Mouse (Mus musculus) embryonic facial prominence, embryonic 14.5 days (tissue): ENCODE measurements around the gene Gabpb2. TPM values are rescaled to one million over a fixed set of nuclear protein-coding genes. Genes with fewer than 3 reads are reported as not detected.

Experiments used
- ATAC-seq: fragments of 200-750 bp; cut with Nextera tagmentation; 2 replicates; pipeline ENCODE4 v1.8.0; 2017; ENCODE audit warnings: low read depth, moderate number of reproducible peaks, moderate TSS enrichment
- DNase-seq: peaks from one replicate; pipeline ENCODE4 v3.0.0-alpha.2; 2015; ENCODE audit warnings: low spot score
- H3K27ac ChIP-seq: fragments of 300-500 bp; sonication (generic); replicated peaks from 2 replicates; pipeline ENCODE4 v1.5.1; 2014; ENCODE audit warnings: low read depth, mild to moderate bottlenecking, low read length, moderate library complexity
- H3K27me3 ChIP-seq: fragments of 300-500 bp; sonication (generic); replicated peaks from 2 replicates; pipeline ENCODE4 v1.6.1; 2014; ENCODE audit warnings: low read length; ENCODE audit not compliant: control insufficient read depth, insufficient read depth
- H3K36me3 ChIP-seq: fragments of 300-500 bp; sonication (generic); 2 replicates; pipeline ENCODE4 v1.6.1; 2014; ENCODE audit warnings: low read length, mixed read lengths; ENCODE audit not compliant: control insufficient read depth, insufficient read depth
- H3K4me1 ChIP-seq: fragments of 300-500 bp; sonication (generic); 2 replicates; pipeline ENCODE4 v1.6.1; 2014; ENCODE audit warnings: antibody characterized with exemption, low read length; ENCODE audit not compliant: control insufficient read depth, insufficient read depth
- H3K4me2 ChIP-seq: fragments of 300-500 bp; sonication (generic); 2 replicates; pipeline ENCODE4 v1.6.1; 2014; ENCODE audit warnings: low read depth, mild to moderate bottlenecking, low read length, moderate library complexity, mixed read lengths
- H3K4me3 ChIP-seq: fragments of 300-500 bp; sonication (generic); 2 replicates; pipeline ENCODE4 v1.5.1; 2014; ENCODE audit warnings: low read depth, mild to moderate bottlenecking, low read length
- H3K9ac ChIP-seq: fragments of 300-500 bp; sonication (generic); 2 replicates; pipeline ENCODE4 v1.6.1; 2014; ENCODE audit warnings: low read depth, mild to moderate bottlenecking, low read length, moderate library complexity, mixed read lengths
- H3K9me3 ChIP-seq: fragments of 300-500 bp; sonication (generic); 2 replicates; pipeline ENCODE4 v1.6.1; 2016; ENCODE audit warnings: low read length; ENCODE audit not compliant: control insufficient read depth
- WGBS: fragments of 180-500 bp; shearing (Covaris S2); extraction: QIAGEN DNeasy Blood & Tissue Kit; methylation state at CpG from one replicate; pipeline ENCODE4 v1.1.7; 2014; 5-methylcytosine and 5-hydroxymethylcytosine counted together
- polyA plus RNA-seq: library from polyadenylated mRNA; unstranded; fragments of >200 nt; fragmentation: Nextera tagmentation; extraction: Ambion mirVana; gene quantifications from 2 replicates; pipeline ENCODE4 v1.2.1, GENCODE M21; 2014

Gabpb2 gene
- polyA plus RNA-seq, 1 experiment from 2014 or later = 7.8 TPM

DNA sequence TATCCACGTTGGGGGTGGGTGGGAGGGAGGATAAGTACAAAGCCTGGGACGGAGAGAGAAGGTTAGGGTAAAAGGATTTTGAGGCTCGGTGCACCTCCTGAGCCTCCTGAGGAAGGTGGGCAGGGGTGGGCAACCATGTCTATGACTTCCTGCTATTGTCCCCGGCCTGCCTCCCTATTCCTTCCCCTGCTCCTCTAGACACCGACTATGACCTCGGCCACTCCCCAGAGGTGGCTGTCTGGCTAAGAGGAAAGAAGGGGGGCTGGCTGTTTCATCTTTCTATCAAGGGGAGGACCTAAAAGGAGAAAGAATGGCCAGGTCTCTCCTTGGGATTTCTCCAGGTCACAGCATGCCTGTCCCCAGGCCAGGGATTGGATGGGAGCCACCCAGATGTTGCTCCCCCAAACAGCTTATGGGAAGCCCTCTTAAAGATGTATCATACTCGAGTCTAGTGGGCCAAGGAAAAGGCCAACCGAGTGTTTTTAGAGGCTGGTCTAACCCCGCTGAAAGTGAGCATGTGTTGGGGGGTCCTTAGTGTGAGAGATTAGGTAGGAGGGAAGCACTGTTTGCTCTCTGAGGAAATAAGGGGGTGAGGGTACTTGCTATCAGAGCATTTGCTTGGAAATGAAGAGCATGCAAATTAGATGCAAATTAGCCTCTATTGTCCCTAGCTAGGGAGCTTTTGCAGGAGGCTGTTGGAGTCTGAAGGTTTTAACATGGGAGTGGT lies 55.9 kb downstream of the Gabpb2 start:
- ATAC-seq = no peak
- WGBS = 6% methylated on average over 9 of the region's 9 CpGs
- Histone ChIP-seq H3K9ac (peak overlapping the region; percentile 70), H3K4me1 (peaks cover 21% of the 10 kb centered on the region), H3K27me3 (no peaks in the 10 kb centered on the region), H3K4me3 (peak overlapping the region; percentile 63), H3K9me3 (no peaks in the 10 kb centered on the region), H3K4me2 (peak overlapping the region; percentile 84), H3K36me3 (peaks cover 22% of the 10 kb centered on the region), H3K27ac (peak overlapping the region; percentile 50)
- DNase-seq = peak; percentile 40

- under 1% methylated on average over 27 of the region's 30 CpGs for WGBS
- H3K4me2 ChIP-seq = peak overlapping the region; percentile 84
- peaks cover 17% of the 10 kb centered on the region for H3K36me3 ChIP-seq
- H3K27me3 ChIP-seq = no peaks in the 10 kb centered on the region
- peaks cover 21% of the 10 kb centered on the region for H3K4me1 ChIP-seq
- H3K9me3 ChIP-seq = no peaks in the 10 kb centered on the region
- H3K4me3 ChIP-seq = peak overlapping the region; percentile 63
- peak overlapping the region; percentile 70 for H3K9ac ChIP-seq
- ATAC-seq (peak; percentile 1), DNase-seq (peak; percentile 76)
- H3K27ac ChIP-seq = peak overlapping the region; percentile 50; the same call in 1 of the 2 replicates
Observed at GRCm38 (mm10) chr3:95161041-95161551, 56.6 kb downstream of the Gabpb2 start.

DNA sequence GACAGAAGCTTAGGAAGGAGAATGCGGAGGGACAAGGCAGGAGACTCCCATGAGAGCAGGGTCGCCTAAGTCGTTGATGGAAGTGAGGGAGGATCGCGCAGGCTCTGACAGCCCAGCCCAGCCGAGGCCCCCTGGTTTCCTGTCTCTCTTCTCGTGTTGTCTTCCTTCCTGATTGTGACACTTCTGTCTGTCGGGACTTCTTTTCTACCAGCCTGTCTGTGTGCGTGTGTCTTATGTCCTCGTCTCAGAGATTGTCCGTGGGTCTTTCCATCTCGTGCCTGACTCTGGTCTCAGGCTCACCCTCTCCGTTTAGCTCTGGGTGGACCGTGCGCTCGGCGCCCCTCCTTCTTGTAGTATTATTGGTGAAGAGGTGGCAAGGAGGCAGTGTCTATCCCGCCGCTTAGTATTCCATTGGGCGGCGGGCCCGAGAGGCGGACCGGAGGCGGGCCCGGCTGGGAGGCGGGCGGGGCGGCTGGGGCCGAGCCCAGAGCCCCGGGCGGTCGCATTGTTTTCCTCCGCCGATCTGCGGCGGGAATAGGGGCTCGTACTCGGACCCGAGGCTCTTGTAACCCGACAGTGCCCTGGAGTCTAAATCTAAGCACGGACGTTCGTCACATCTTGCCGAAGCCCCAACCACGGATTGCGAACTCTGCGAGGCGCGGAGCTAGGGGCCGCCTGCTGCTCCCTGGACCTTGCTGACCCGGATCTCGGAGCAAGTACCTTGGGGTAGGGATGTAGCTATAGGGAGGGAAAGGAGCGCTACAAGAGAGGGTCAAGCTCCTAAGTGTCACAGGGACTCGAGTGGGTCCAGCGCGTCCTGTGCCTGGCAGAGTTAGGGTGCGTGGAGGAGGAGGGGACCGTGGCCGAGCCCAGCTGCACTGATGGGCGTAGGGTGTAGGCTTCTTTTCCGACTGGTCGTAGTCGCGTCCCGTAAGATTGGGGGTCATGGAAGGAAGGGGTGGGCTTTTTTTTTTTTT lies 57.4 kb downstream of the Gabpb2 start, which contains the start of gene Sema6c:
Sema6c (plus strand) TSS at position 471 of the 977 bp plus-strand sequence.
- Histone ChIP-seq H3K4me3 (peak within 1 kb of the TSS; percentile 63), H3K4me1 (peaks cover 21% of the 10 kb centered on the region), H3K27ac (peak within 1 kb of the TSS; percentile 50; the same call in 1 of the 2 replicates), H3K9ac (peak within 1 kb of the TSS; percentile 70), H3K4me2 (peak within 1 kb of the TSS; percentile 84), H3K36me3 (peaks cover 10% of the 10 kb centered on the region; the same call in 1 of the 2 replicates), H3K9me3 (no peaks in the 10 kb centered on the region), H3K27me3 (no peaks in the 10 kb centered on the region)
- peak; percentile 96 for DNase-seq
- ATAC-seq = peak; percentile 97
- 0% methylated on average over 49 of the region's 66 CpGs for WGBS

DNA sequence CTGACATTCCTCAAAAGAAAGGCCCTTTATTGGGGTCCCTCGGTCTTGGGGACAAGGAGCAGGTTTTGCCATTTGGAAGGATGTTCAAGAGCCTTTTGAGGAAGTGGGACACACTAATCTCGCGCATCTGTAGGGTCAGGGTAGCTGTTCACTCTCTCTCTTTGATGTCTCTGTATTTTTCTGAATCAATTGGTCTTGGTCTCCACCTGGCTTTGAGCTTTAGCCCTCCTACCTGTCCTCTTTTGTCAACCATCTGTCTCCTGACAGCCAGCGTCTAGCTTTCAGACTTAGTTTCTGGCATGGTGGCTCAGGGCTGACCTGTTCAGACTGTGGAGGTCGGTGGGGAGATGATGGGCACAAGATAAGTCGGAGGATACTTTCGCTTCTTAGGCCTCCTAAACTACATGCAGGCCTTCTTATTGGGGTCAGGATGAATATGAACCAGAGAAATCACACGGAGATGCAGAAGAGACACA lies 58.2 kb downstream of the Gabpb2 start:
- H3K36me3 ChIP-seq = peaks cover 5% of the 10 kb centered on the region; the same call in 1 of the 2 replicates
- H3K4me2 ChIP-seq = peak overlapping the region; percentile 84
- peak overlapping the region; percentile 55 for H3K9ac ChIP-seq
- H3K4me3 ChIP-seq = peak overlapping the region; percentile 63
- H3K27me3 ChIP-seq = no peaks in the 10 kb centered on the region
- 17% methylated on average over 8 of the region's 8 CpGs for WGBS
- ATAC-seq (no peak), DNase-seq (no peak)
- H3K4me1 ChIP-seq = peaks cover 21% of the 10 kb centered on the region
- H3K9me3 ChIP-seq = no peaks in the 10 kb centered on the region
- no peak overlapping the region for H3K27ac ChIP-seq

DNA sequence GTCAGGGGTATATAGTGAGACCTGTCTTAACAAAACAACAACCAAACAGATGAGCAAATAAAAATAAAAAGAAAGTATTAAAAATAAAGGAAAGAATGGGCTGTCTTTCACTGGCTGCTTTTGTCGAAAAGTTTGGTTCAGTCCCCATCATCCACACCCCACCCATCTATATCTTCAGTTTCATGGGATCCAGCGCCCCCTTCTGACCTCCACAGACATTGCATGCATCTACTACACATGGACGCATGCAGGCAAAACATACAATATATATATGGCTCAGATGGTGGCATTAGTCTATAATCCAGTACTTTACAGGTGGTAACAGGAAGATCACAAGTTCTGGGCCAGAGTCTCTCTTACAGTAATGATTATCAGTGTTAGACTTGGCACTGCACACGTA lies 63.8 kb downstream of the Gabpb2 start:
- Histone ChIP-seq H3K36me3 (no peaks in the 10 kb centered on the region), H3K9me3 (no peaks in the 10 kb centered on the region), H3K27me3 (no peaks in the 10 kb centered on the region), H3K4me2 (no peak overlapping the region), H3K4me3 (no peak overlapping the region), H3K9ac (no peak overlapping the region), H3K4me1 (no peaks in the 10 kb centered on the region), H3K27ac (no peak overlapping the region)
- ATAC-seq (no peak), DNase-seq (no peak)
- 57% methylated on average over 4 of the region's 4 CpGs for WGBS

- Histone ChIP-seq H3K4me3 (no peak overlapping the region), H3K4me2 (no peak overlapping the region), H3K4me1 (no peaks in the 10 kb centered on the region), H3K27ac (no peak overlapping the region), H3K36me3 (no peaks in the 10 kb centered on the region), H3K9me3 (no peaks in the 10 kb centered on the region), H3K9ac (no peak overlapping the region), H3K27me3 (no peaks in the 10 kb centered on the region)
- 38% methylated on average over 3 of the region's 3 CpGs for WGBS
- DNase-seq (no peak), ATAC-seq (no peak)
Observed at GRCm38 (mm10) chr3:95147924-95148323, 69.8 kb downstream of the Gabpb2 start.

- H3K4me2 ChIP-seq = no peak overlapping the region
- ATAC-seq = peak; percentile 86
- no peak overlapping the region for H3K9ac ChIP-seq
- DNase-seq = peak; percentile 74
- H3K4me1 ChIP-seq = no peaks in the 10 kb centered on the region
- no peaks in the 10 kb centered on the region for H3K9me3 ChIP-seq
- peaks cover 18% of the 10 kb centered on the region; the same call in 1 of the 2 replicates for H3K36me3 ChIP-seq
- no peak overlapping the region for H3K4me3 ChIP-seq
- H3K27me3 ChIP-seq = no peaks in the 10 kb centered on the region
- no peak overlapping the region for H3K27ac ChIP-seq
- WGBS = 11% methylated on average over 5 of the region's 5 CpGs
Observed at GRCm38 (mm10) chr3:95142617-95143011, 75.1 kb downstream of the Gabpb2 start.

- H3K36me3 ChIP-seq = peaks cover 18% of the 10 kb centered on the region; the same call in 1 of the 2 replicates
- no peaks in the 10 kb centered on the region for H3K4me1 ChIP-seq
- H3K9me3 ChIP-seq = no peaks in the 10 kb centered on the region
- DNase-seq (no peak), ATAC-seq (no peak)
- H3K27ac ChIP-seq = no peak within 1 kb of the TSS
- no peak within 1 kb of the TSS for H3K9ac ChIP-seq
- H3K27me3 ChIP-seq = no peaks in the 10 kb centered on the region
- no peak within 1 kb of the TSS for H3K4me3 ChIP-seq
- 81% methylated on average over 10 of the region's 10 CpGs for WGBS
- H3K4me2 ChIP-seq = no peak within 1 kb of the TSS
Observed at GRCm38 (mm10) chr3:95141952-95142616, 75.6 kb downstream of the Gabpb2 start, which contains the start of gene Tnfaip8l2. Tnfaip8l2 (minus strand) TSS chr3:95142360.
